7 mouse cellular contexts compared by ENCODE assay signal in the genomic region with DNA sequence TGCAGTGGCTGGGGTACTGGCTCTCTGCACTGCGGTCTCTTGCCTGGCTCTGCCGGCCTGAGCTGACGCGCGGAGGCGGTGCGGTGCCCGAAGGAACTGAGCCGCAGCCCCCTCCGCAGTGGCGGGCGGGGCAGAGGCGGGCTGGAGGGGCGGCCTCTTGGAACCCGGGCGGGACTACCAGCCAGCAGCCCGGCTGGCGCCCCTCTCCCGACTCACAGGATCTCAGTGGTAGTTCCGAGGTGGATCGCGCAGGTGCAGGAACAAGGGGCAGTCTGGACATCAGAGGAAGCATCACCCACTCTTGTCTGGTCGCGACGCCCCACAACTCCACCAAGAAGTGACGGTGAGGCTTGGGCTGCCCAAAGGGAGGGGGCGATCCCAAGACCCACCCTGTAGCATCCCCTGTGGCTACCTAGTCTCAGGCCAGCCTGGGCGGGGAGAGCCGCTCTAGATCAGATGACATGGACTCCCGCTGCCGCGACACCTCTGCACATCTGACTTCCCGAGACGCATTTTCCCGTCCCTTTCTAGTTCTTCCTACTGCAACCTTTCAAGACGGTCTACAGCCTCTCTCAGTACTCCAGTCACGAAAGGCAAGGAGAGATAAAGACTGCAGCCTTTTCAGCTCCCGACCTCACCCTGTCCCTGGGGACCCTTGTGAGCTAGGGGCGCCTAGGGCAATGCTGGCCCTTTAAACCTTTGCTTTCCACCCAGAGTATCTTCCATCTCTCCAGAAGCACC. TPM values are rescaled to one million over a fixed set of nuclear protein-coding genes. Genes with fewer than 3 reads are reported as not detected.
DNase-seq lines count a peak whose midpoint lies in the region; ATAC-seq and TF ChIP-seq lines count a peak whose summit lies in the region.

No protein-coding gene starts in this region.

- TF ChIP-seq CTCF in C2C12 (IDR thresholded peaks at IDR 0.05; ENCODE audit: control insufficient read depth, insufficient read depth, insufficient read length), result no peak

- H3K79me2 ChIP-seq in C2C12 (ENCODE audit: control insufficient read depth, insufficient read depth), result no peaks in the 10 kb centered on the region

- ATAC-seq in heart, embryonic 13.5 days (ENCODE audit: extremely low read depth, insufficient number of reproducible peaks, low FRiP score, low TSS enrichment), result 0 out of 2 replicates have a peak, but pooled peaks have one; percentile 37
- peak; percentile 91 for ATAC-seq in midbrain, embryonic 15.5 days (replicated peaks)

- H3K79me3 ChIP-seq in C2C12 (ENCODE audit: low read depth), result no peaks in the 10 kb centered on the region

- WGBS in heart, embryonic 13.5 days, result 0% methylated on average over 39 of the region's 39 CpGs
- 0% methylated on average over 39 of the region's 39 CpGs for WGBS in midbrain, embryonic 15.5 days

- no peak overlapping the region for H3K27ac ChIP-seq in heart, embryonic 13.5 days (replicated peaks)
- peak overlapping the region; percentile 51 for H3K27ac ChIP-seq in midbrain, embryonic 15.5 days

- peak; percentile 5 to 7 for DNase-seq in B cell, adult 2 months
- DNase-seq in cerebellum, postnatal 14 days, result peak; percentile 75 to 76
- peak; percentile 35 to 38 for DNase-seq in layer of hippocampus, postnatal 36 days
- no peak for DNase-seq in adipocyte (ENCODE audit: low spot score)

- H3K27me3 ChIP-seq in C2C12 (ENCODE audit: control insufficient read depth, insufficient read depth, insufficient read length), result peaks cover 68% of the 10 kb centered on the region
- peaks cover 74% of the 10 kb centered on the region for H3K27me3 ChIP-seq in heart, embryonic 13.5 days (replicated peaks)
- peaks cover 41% of the 10 kb centered on the region for H3K27me3 ChIP-seq in midbrain, embryonic 15.5 days (replicated peaks)

- peak overlapping the region; percentile 91 for H3K4me2 ChIP-seq in heart, embryonic 13.5 days
- peak overlapping the region; percentile 75 for H3K4me2 ChIP-seq in midbrain, embryonic 15.5 days

- H3K36me3 ChIP-seq in C2C12 (ENCODE audit: control insufficient read depth, insufficient read depth), result no peaks in the 10 kb centered on the region
- no peaks in the 10 kb centered on the region for H3K36me3 ChIP-seq in heart, embryonic 13.5 days
- no peaks in the 10 kb centered on the region for H3K36me3 ChIP-seq in midbrain, embryonic 15.5 days (replicated peaks)

- H3K9ac ChIP-seq in heart, embryonic 13.5 days, result peak overlapping the region; percentile 71
- H3K9ac ChIP-seq in midbrain, embryonic 15.5 days, result peak overlapping the region; percentile 58

- peak overlapping the region; percentile 25 for H3ac ChIP-seq in C2C12 (ENCODE audit: control insufficient read depth, insufficient read length, low read depth)

- H3K9me3 ChIP-seq in heart, embryonic 13.5 days, result no peaks in the 10 kb centered on the region
- no peaks in the 10 kb centered on the region for H3K9me3 ChIP-seq in midbrain, embryonic 15.5 days

- peaks cover 24% of the 10 kb centered on the region for H3K4me1 ChIP-seq in heart, embryonic 13.5 days
- H3K4me1 ChIP-seq in midbrain, embryonic 15.5 days, result peaks cover 21% of the 10 kb centered on the region

- no peak overlapping the region for H3K4me3 ChIP-seq in C2C12 (ENCODE audit: insufficient read depth, poor library complexity, severe bottlenecking)
- peak overlapping the region; percentile 56 for H3K4me3 ChIP-seq in heart, embryonic 13.5 days
- H3K4me3 ChIP-seq in midbrain, embryonic 15.5 days, result peak overlapping the region; percentile 53

TF ChIP-seq in C2C12, 6 proteins besides CTCF, POLR2A, EP300 and RAD21:
- TF ChIP-seq USF1 (IDR thresholded peaks at IDR 0.05; ENCODE audit: low read depth) (no peak), CEBPB (IDR thresholded peaks at IDR 0.05; ENCODE audit: low read depth) (no peak), MYOG (IDR thresholded peaks at IDR 0.05; ENCODE audit: control insufficient read depth, extremely low read depth, insufficient read length) (no peak), MAX (IDR thresholded peaks at IDR 0.05) (no peak), FOSL1 (IDR thresholded peaks at IDR 0.05; ENCODE audit: insufficient read depth, low read length, poor library complexity, severe bottlenecking) (no peak), MYOD1 (IDR thresholded peaks at IDR 0.05; ENCODE audit: control insufficient read depth, insufficient read length, low read depth) (no peak)

RNA-seq across cellular contexts. Expression of a gene that starts 0.8 kb away (rescaled TPM):
- polyA plus RNA-seq in C2C12 (2012; fragmentation: generic; extraction: Trizol), result 0.11 TPM
- 0.19 and 0.25 TPM in 2 replicates for polyA plus RNA-seq in heart, embryonic 13.5 days (2015; fragmentation: Nextera tagmentation; extraction: Ambion mirVana)
- total RNA-seq in layer of hippocampus, postnatal 36 days (2021), result 10 to 100 TPM; 21.8 to 23.4 TPM
- polyA plus RNA-seq in midbrain, embryonic 15.5 days (2015; fragmentation: Nextera tagmentation; extraction: Ambion mirVana), result 20.4 and 24.0 TPM in 2 replicates

RNA-seq across cellular contexts. Expression of a gene that starts 21.3 kb away (rescaled TPM):
- 32.5 TPM for polyA plus RNA-seq in C2C12 (2012; fragmentation: generic; extraction: Trizol)
- polyA plus RNA-seq in heart, embryonic 13.5 days (2015; fragmentation: Nextera tagmentation; extraction: Ambion mirVana), result 20.6 and 21.1 TPM in 2 replicates
- 1 to 10 TPM; 2.5 to 2.9 TPM for total RNA-seq in layer of hippocampus, postnatal 36 days (2021)
- 8.5 and 10.4 TPM in 2 replicates for polyA plus RNA-seq in midbrain, embryonic 15.5 days (2015; fragmentation: Nextera tagmentation; extraction: Ambion mirVana)

RNA-seq across cellular contexts. Expression of a gene that starts 21.3 kb away (rescaled TPM):
- polyA plus RNA-seq in C2C12 (2012; fragmentation: generic; extraction: Trizol), result not detected
- not detected in 2 replicates for polyA plus RNA-seq in heart, embryonic 13.5 days (2015; fragmentation: Nextera tagmentation; extraction: Ambion mirVana)
- total RNA-seq in layer of hippocampus, postnatal 36 days (2021), result not detected
- polyA plus RNA-seq in midbrain, embryonic 15.5 days (2015; fragmentation: Nextera tagmentation; extraction: Ambion mirVana), result 0.21 TPM in 1 of 2 replicates, not detected in the other

RNA-seq across cellular contexts. Expression of a gene that starts 21.4 kb away (rescaled TPM):
- polyA plus RNA-seq in C2C12 (2012; fragmentation: generic; extraction: Trizol), result 35.4 TPM
- 33.3 and 35.3 TPM in 2 replicates for polyA plus RNA-seq in heart, embryonic 13.5 days (2015; fragmentation: Nextera tagmentation; extraction: Ambion mirVana)
- total RNA-seq in layer of hippocampus, postnatal 36 days (2021), result 10 to 100 TPM; 11.9 to 13.2 TPM
- 40.8 and 42.9 TPM in 2 replicates for polyA plus RNA-seq in midbrain, embryonic 15.5 days (2015; fragmentation: Nextera tagmentation; extraction: Ambion mirVana)

RNA-seq across cellular contexts. Expression of a gene that starts 31.0 kb away (rescaled TPM):
- 6.7 TPM for polyA plus RNA-seq in C2C12 (2012; fragmentation: generic; extraction: Trizol)
- polyA plus RNA-seq in heart, embryonic 13.5 days (2015; fragmentation: Nextera tagmentation; extraction: Ambion mirVana), result 0.37 and 0.48 TPM in 2 replicates
- 10 to 100 TPM; 83.0 to 88.3 TPM for total RNA-seq in layer of hippocampus, postnatal 36 days (2021)
- polyA plus RNA-seq in midbrain, embryonic 15.5 days (2015; fragmentation: Nextera tagmentation; extraction: Ambion mirVana), result 33.5 and 35.8 TPM in 2 replicates

Comparison
In these comparisons a context has a peak if more than half of its experiments do, and no peak if none do; other contexts are left out.
1. RNA of a gene that starts 0.8 kb away (polyA plus RNA-seq): 20.4 to 24.0 TPM in midbrain, embryonic 15.5 days; 0.19 to 0.25 TPM in heart, embryonic 13.5 days and 0.11 TPM in C2C12 (single experiment); every median in the first group is over 10 times any median in the second.